Mouse (Mus musculus): ENCODE measurements around the gene Uhrf1. TPM values are rescaled to one million over a fixed set of nuclear protein-coding genes. Genes with fewer than 3 reads are reported as not detected.

The Uhrf1 gene
- polyA plus RNA-seq, 1 experiment from 2014 or later: 161 TPM

- ATAC-seq (ENCODE audit: low FRiP score, low read depth): no peak
Measured at GRCm38 (mm10) chr17:56359864-56360263, 56.7 kb downstream of the Uhrf1 start.

GRCm38 (mm10) chr17:56360451-56360850, 57.3 kb downstream of the Uhrf1 start:
- WGBS: 74% methylated on average over 8 of the region's 8 CpGs
- H3K9me3 ChIP-seq: no peaks in the 10 kb centered on the region
- no peak overlapping the region for H3K4me2 ChIP-seq (replicated peaks)
- 0 out of 2 replicates have a peak, but pooled peaks cover 5% of the 10 kb centered on the region for H3K4me1 ChIP-seq
- peaks cover 78% of the 10 kb centered on the region for H3K36me3 ChIP-seq
- H3K27me3 ChIP-seq: no peaks in the 10 kb centered on the region
- ATAC-seq (ENCODE audit: low FRiP score, low read depth): no peak
- no peak overlapping the region for H3K4me3 ChIP-seq
- H3K9ac ChIP-seq (replicated peaks): no peak overlapping the region
- H3K27ac ChIP-seq (replicated peaks): no peak overlapping the region

More at GRCm38 (mm10) chr17:56359864-56360263, 56.7 kb downstream of the Uhrf1 start:
- Histone ChIP-seq H3K27me3 (no peaks in the 10 kb centered on the region), H3K4me3 (no peak overlapping the region), H3K36me3 (peaks cover 78% of the 10 kb centered on the region), H3K4me1 (0 out of 2 replicates have a peak, but pooled peaks cover 5% of the 10 kb centered on the region), H3K4me2 (replicated peaks) (no peak overlapping the region), H3K27ac (replicated peaks) (no peak overlapping the region), H3K9me3 (no peaks in the 10 kb centered on the region), H3K9ac (replicated peaks) (no peak overlapping the region)
- 90% methylated on average over 1 of the region's 1 CpGs for WGBS

- no peaks in the 10 kb centered on the region for H3K9me3 ChIP-seq
- WGBS: 94% methylated on average over 2 of the region's 2 CpGs
- H3K36me3 ChIP-seq: peaks cover 73% of the 10 kb centered on the region
- H3K27me3 ChIP-seq: no peaks in the 10 kb centered on the region
- H3K9ac ChIP-seq (replicated peaks): no peak overlapping the region
- H3K4me3 ChIP-seq: no peak overlapping the region
- H3K27ac ChIP-seq (replicated peaks): 0 out of 2 replicates have a peak overlapping the region, but pooled peaks have one; percentile 5
- 0 out of 2 replicates have a peak, but pooled peaks cover 11% of the 10 kb centered on the region for H3K4me1 ChIP-seq
- H3K4me2 ChIP-seq (replicated peaks): no peak overlapping the region
- no peak for ATAC-seq (ENCODE audit: low FRiP score, low read depth)
Measured at GRCm38 (mm10) chr17:56361542-56361941, 58.4 kb downstream of the Uhrf1 start.

- no peak overlapping the region for H3K9ac ChIP-seq (replicated peaks)
- H3K4me1 ChIP-seq: peaks cover 6% of the 10 kb centered on the region; the same call in 1 of the 2 replicates
- no peak overlapping the region for H3K4me3 ChIP-seq
- H3K27ac ChIP-seq (replicated peaks): peak overlapping the region; percentile 25
- H3K4me2 ChIP-seq (replicated peaks): no peak overlapping the region
- ATAC-seq (ENCODE audit: low FRiP score, low read depth): no peak
- H3K27me3 ChIP-seq: no peaks in the 10 kb centered on the region
- H3K9me3 ChIP-seq: no peaks in the 10 kb centered on the region
- H3K36me3 ChIP-seq: peaks cover 86% of the 10 kb centered on the region
- 83% methylated on average over 7 of the region's 7 CpGs for WGBS
Measured at GRCm38 (mm10) chr17:56365791-56366673, 62.9 kb downstream of the Uhrf1 start.

GRCm38 (mm10) chr17:56368291-56368790, 65.2 kb downstream of the Uhrf1 start:
- Histone ChIP-seq H3K9ac (replicated peaks) (no peak overlapping the region), H3K27me3 (no peaks in the 10 kb centered on the region), H3K4me1 (peaks cover 6% of the 10 kb centered on the region; the same call in 1 of the 2 replicates), H3K9me3 (no peaks in the 10 kb centered on the region), H3K4me2 (replicated peaks) (no peak overlapping the region), H3K36me3 (peaks cover 85% of the 10 kb centered on the region), H3K4me3 (no peak overlapping the region), H3K27ac (replicated peaks) (no peak overlapping the region)
- 90% methylated on average over 6 of the region's 6 CpGs for WGBS
- no peak for ATAC-seq (ENCODE audit: low FRiP score, low read depth)

GRCm38 (mm10) chr17:56370090-56370489, 67.0 kb downstream of the Uhrf1 start:
- Histone ChIP-seq H3K9ac (replicated peaks) (no peak overlapping the region), H3K4me2 (replicated peaks) (no peak overlapping the region), H3K4me1 (peaks cover 6% of the 10 kb centered on the region; the same call in 1 of the 2 replicates), H3K27ac (replicated peaks) (no peak overlapping the region), H3K27me3 (no peaks in the 10 kb centered on the region), H3K9me3 (no peaks in the 10 kb centered on the region), H3K36me3 (peaks cover 88% of the 10 kb centered on the region), H3K4me3 (no peak overlapping the region)
- 85% methylated on average over 3 of the region's 3 CpGs for WGBS
- ATAC-seq (ENCODE audit: low FRiP score, low read depth): no peak

GRCm38 (mm10) chr17:56371029-56371660, 68.0 kb downstream of the Uhrf1 start:
- H3K4me2 ChIP-seq (replicated peaks): no peak overlapping the region
- H3K9ac ChIP-seq (replicated peaks): no peak overlapping the region
- no peak overlapping the region for H3K4me3 ChIP-seq
- H3K36me3 ChIP-seq: peaks cover 90% of the 10 kb centered on the region
- no peaks in the 10 kb centered on the region; the same call in 1 of the 2 replicates for H3K4me1 ChIP-seq
- H3K27me3 ChIP-seq: no peaks in the 10 kb centered on the region
- H3K27ac ChIP-seq (replicated peaks): no peak overlapping the region
- ATAC-seq (ENCODE audit: low FRiP score, low read depth): no peak
- no peaks in the 10 kb centered on the region for H3K9me3 ChIP-seq
- 85% methylated on average over 15 of the region's 15 CpGs for WGBS

- Histone ChIP-seq H3K27ac (replicated peaks) (no peak overlapping the region), H3K9me3 (no peaks in the 10 kb centered on the region), H3K27me3 (no peaks in the 10 kb centered on the region), H3K4me3 (no peak overlapping the region), H3K4me1 (no peaks in the 10 kb centered on the region; the same call in 1 of the 2 replicates), H3K4me2 (replicated peaks) (no peak overlapping the region), H3K36me3 (peaks cover 93% of the 10 kb centered on the region), H3K9ac (replicated peaks) (no peak overlapping the region)
- 77% methylated on average over 4 of the region's 4 CpGs for WGBS
- ATAC-seq (ENCODE audit: low FRiP score, low read depth): no peak
Measured at GRCm38 (mm10) chr17:56372109-56372508, 69.0 kb downstream of the Uhrf1 start.

Other genes with a start within 250 kb of the Uhrf1 start
- 54.9 and 58.1 TPM in 2 replicates for gene Ubxn6, start 228.3 kb upstream of the Uhrf1 start, polyA plus RNA-seq (2016; fragmentation: Nextera tagmentation; extraction: Ambion mirVana)
- gene Hdgfl2, start 223.7 kb upstream of the Uhrf1 start, polyA plus RNA-seq (2016; fragmentation: Nextera tagmentation; extraction: Ambion mirVana): 179 and 184 TPM in 2 replicates
- 0.09 and 0.10 TPM in 2 replicates for gene Plin4, start 193.5 kb upstream of the Uhrf1 start, polyA plus RNA-seq (2016; fragmentation: Nextera tagmentation; extraction: Ambion mirVana)
- gene Plin5, start 185.7 kb upstream of the Uhrf1 start, polyA plus RNA-seq (2016; fragmentation: Nextera tagmentation; extraction: Ambion mirVana): 0.14 and 0.34 TPM in 2 replicates
- 0.29 TPM in 1 of 2 replicates, not detected in the other for gene Lrg1, start 181.3 kb upstream of the Uhrf1 start, polyA plus RNA-seq (2016; fragmentation: Nextera tagmentation; extraction: Ambion mirVana)
- gene Sema6b, start 163.0 kb upstream of the Uhrf1 start, polyA plus RNA-seq (2016; fragmentation: Nextera tagmentation; extraction: Ambion mirVana): 6.5 and 7.9 TPM in 2 replicates
- gene Tnfaip8l1, start 140.8 kb upstream of the Uhrf1 start, polyA plus RNA-seq (2016; fragmentation: Nextera tagmentation; extraction: Ambion mirVana): 8.0 and 8.2 TPM in 2 replicates
- 56.8 and 61.6 TPM in 2 replicates for gene Mydgf, start 119.4 kb upstream of the Uhrf1 start, polyA plus RNA-seq (2016; fragmentation: Nextera tagmentation; extraction: Ambion mirVana)
- gene Dpp9, start 84.4 kb upstream of the Uhrf1 start, polyA plus RNA-seq (2016; fragmentation: Nextera tagmentation; extraction: Ambion mirVana): 41.0 and 43.9 TPM in 2 replicates
- gene Fem1a, start 46.5 kb upstream of the Uhrf1 start, polyA plus RNA-seq (2016; fragmentation: Nextera tagmentation; extraction: Ambion mirVana): 17.9 and 18.6 TPM in 2 replicates
- 1.7 TPM in 2 replicates for gene Ticam1, start 26.5 kb upstream of the Uhrf1 start, polyA plus RNA-seq (2016; fragmentation: Nextera tagmentation; extraction: Ambion mirVana)
- gene Plin3, start 10.4 kb upstream of the Uhrf1 start, polyA plus RNA-seq (2016; fragmentation: Nextera tagmentation; extraction: Ambion mirVana): 28.9 and 29.0 TPM in 2 replicates
- gene Arrdc5, start 3.0 kb upstream of the Uhrf1 start, polyA plus RNA-seq (2016; fragmentation: Nextera tagmentation; extraction: Ambion mirVana): not detected in 2 replicates
- gene Kdm4b, start 22.7 kb downstream of the Uhrf1 start, polyA plus RNA-seq (2016; fragmentation: Nextera tagmentation; extraction: Ambion mirVana): 75.1 and 80.4 TPM in 2 replicates
- 290 and 332 TPM in 2 replicates for gene Ptprs, start 173.2 kb downstream of the Uhrf1 start, polyA plus RNA-seq (2016; fragmentation: Nextera tagmentation; extraction: Ambion mirVana)
- gene Znrf4, start 209.1 kb downstream of the Uhrf1 start, polyA plus RNA-seq (2016; fragmentation: Nextera tagmentation; extraction: Ambion mirVana): not detected in 2 replicates

Measured in midbrain, embryonic 12.5 days (tissue).